ENCODE assay signal across 28 mouse cellular contexts in the genomic region with DNA sequence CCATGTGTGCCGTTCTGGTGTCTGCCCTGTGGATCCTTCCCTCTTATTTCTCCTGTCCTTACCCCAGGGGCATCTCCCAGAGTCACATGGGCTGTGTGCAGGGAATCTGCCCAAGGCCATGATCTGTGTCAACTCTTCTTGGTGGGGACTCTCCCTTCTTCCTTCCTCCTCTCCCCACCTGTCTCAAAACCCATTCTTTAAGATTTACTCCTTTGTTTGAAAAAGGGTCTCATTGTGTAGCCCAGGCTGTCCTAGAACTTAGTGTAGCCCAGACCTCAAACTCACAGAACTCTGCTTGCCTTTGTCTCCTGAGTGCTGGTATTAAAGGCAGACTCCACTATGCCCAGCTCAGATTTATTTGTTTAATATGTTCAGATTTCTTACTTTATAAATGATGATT. TPM values are rescaled to one million over a fixed set of nuclear protein-coding genes. Genes with fewer than 3 reads are reported as not detected.
"Had no signal": no experiment of that assay in that cellular context is flagged by ENCODE, and none has a peak within 500 bp of the region (broad histone marks: within the 10 kb centered on the region; RNA-seq: fewer than 3 reads in every experiment).

Gene Ceacam15, minus strand, starts transcription at position 101 of the 400 bp plus-strand sequence.

- H3K4me2 ChIP-seq: limb, embryonic 12.5 days; limb, embryonic 15.5 days; liver, embryonic 11.5 days; lung, embryonic 14.5 days; midbrain, embryonic 12.5 days; midbrain, embryonic 15.5 days; neural tube, embryonic 12.5 days; neural tube, embryonic 15.5 days had no signal

- H3K27me3 ChIP-seq: limb, embryonic 12.5 days; limb, embryonic 15.5 days; midbrain, embryonic 12.5 days; midbrain, embryonic 15.5 days; neural tube, embryonic 12.5 days; neural tube, embryonic 15.5 days had no signal

- H3K9ac ChIP-seq: limb, embryonic 12.5 days; limb, embryonic 15.5 days; liver, embryonic 14.5 days; liver, postnatal 0 days; lung, embryonic 14.5 days; midbrain, embryonic 12.5 days; midbrain, embryonic 15.5 days; neural tube, embryonic 12.5 days; neural tube, embryonic 15.5 days had no signal

- H3K36me3 ChIP-seq: limb, embryonic 12.5 days; limb, embryonic 15.5 days; midbrain, embryonic 12.5 days; midbrain, embryonic 15.5 days; neural tube, embryonic 12.5 days; neural tube, embryonic 15.5 days had no signal

- H3K27ac ChIP-seq: limb, embryonic 12.5 days; limb, embryonic 15.5 days; liver, embryonic 14.5 days; macrophage; midbrain, embryonic 12.5 days; midbrain, embryonic 15.5 days; neural tube, embryonic 12.5 days; neural tube, embryonic 15.5 days; stomach, postnatal 0 days had no signal

- H3K4me3 ChIP-seq: limb, embryonic 12.5 days; limb, embryonic 15.5 days; midbrain, embryonic 12.5 days; midbrain, embryonic 15.5 days; neural tube, embryonic 12.5 days; neural tube, embryonic 15.5 days had no signal

- H3K4me1 ChIP-seq: limb, embryonic 12.5 days; limb, embryonic 15.5 days; midbrain, embryonic 12.5 days; midbrain, embryonic 15.5 days; neural tube, embryonic 12.5 days; neural tube, embryonic 15.5 days had no signal

- DNase-seq: kidney, postnatal 14 days; kidney, postnatal 4 days; left cerebral cortex, postnatal 4 days; liver, postnatal 0 days; lung, embryonic 14.5 days; right cerebral cortex, adult 18-20 months; right cerebral cortex, postnatal 14 days; right cerebral cortex, postnatal 4 days; thymus, adult 2 months; thymus, postnatal 14 days; thymus, postnatal 4 days had no signal

- ATAC-seq: liver, postnatal 0 days; lung, postnatal 0 days; midbrain, embryonic 15.5 days had no signal

- H3K9me3 ChIP-seq: limb, embryonic 12.5 days; limb, embryonic 15.5 days; midbrain, embryonic 12.5 days; midbrain, embryonic 15.5 days; neural tube, embryonic 12.5 days; neural tube, embryonic 15.5 days had no signal

RNA-seq across cellular contexts. Expression of gene Ceacam15, which starts in this region (rescaled TPM):
- total RNA-seq: layer of hippocampus, adult 18-20 months; layer of hippocampus, postnatal 14 days; left cerebral cortex, adult 8-10 months; left cerebral cortex, postnatal 14 days; left cerebral cortex, postnatal 4 days; megakaryocyte, adult 5-6 weeks had no signal
- polyA plus RNA-seq: limb, embryonic 12.5 days; limb, embryonic 15.5 days; liver, embryonic 11.5 days; liver, embryonic 14.5 days; liver, postnatal 0 days; lung, embryonic 14.5 days; lung, postnatal 0 days; macrophage; midbrain, embryonic 12.5 days; midbrain, embryonic 15.5 days; neural tube, embryonic 12.5 days; neural tube, embryonic 15.5 days; stomach, embryonic 14.5 days; stomach, postnatal 0 days had no signal
